Mouse (Mus musculus) ES-Bruce4 (cell line): ENCODE measurements around the gene Nf1. TPM values are rescaled to one million over a fixed set of nuclear protein-coding genes. Genes with fewer than 3 reads are reported as not detected.

Experiments
- H3K27ac ChIP-seq: 2 replicates; pipeline ENCODE4 v1.5.1; 2012; ENCODE audit warnings: low read length, inconsistent platforms; ENCODE audit not compliant: insufficient read depth
- H3K27me3 ChIP-seq: 2 replicates; pipeline ENCODE4 v1.6.1; 2012; ENCODE audit warnings: mild to moderate bottlenecking, low read length, inconsistent platforms; ENCODE audit not compliant: control insufficient read depth, poor library complexity, insufficient read depth, severe bottlenecking
- H3K36me3 ChIP-seq: 2 replicates; pipeline ENCODE4 v1.6.1; 2012; ENCODE audit warnings: inconsistent platforms, mild to moderate bottlenecking, low read length, moderate library complexity; ENCODE audit not compliant: control insufficient read depth, poor library complexity, insufficient read depth, severe bottlenecking
- H3K4me1 ChIP-seq: one replicate; pipeline ENCODE4 v1.8.1; 2011; ENCODE audit warnings: low read length; ENCODE audit not compliant: control insufficient read depth, insufficient read depth
- H3K4me3 ChIP-seq: 2 replicates; pipeline ENCODE4 v1.5.1; 2011; ENCODE audit warnings: low read depth, mild to moderate bottlenecking, low read length
- H3K9ac ChIP-seq: 2 replicates; pipeline ENCODE4 v1.6.1; 2012; ENCODE audit warnings: low read depth, mild to moderate bottlenecking, inconsistent platforms; ENCODE audit not compliant: poor library complexity, severe bottlenecking
- H3K9me3 ChIP-seq: replicated peaks from 2 replicates; pipeline ENCODE4 v1.6.1; 2012; ENCODE audit warnings: mild to moderate bottlenecking, low read length, inconsistent platforms; ENCODE audit not compliant: control insufficient read depth, poor library complexity, insufficient read depth, severe bottlenecking
- CTCF ChIP-seq: IDR thresholded peaks from one replicate; pipeline ENCODE4 v1.8.1; 2011; ENCODE audit warnings: low read depth, low read length
- EP300 ChIP-seq: IDR thresholded peaks from 2 replicates; pipeline ENCODE4 v1.6.1; 2011; ENCODE audit warnings: low read depth, low read length; ENCODE audit not compliant: insufficient read depth
- POLR2A ChIP-seq: IDR thresholded peaks from one replicate; pipeline ENCODE4 v1.8.1; 2011; ENCODE audit warnings: low read length; ENCODE audit not compliant: insufficient read depth
- polyA plus RNA-seq: library from polyadenylated mRNA; stranded (reverse); fragments of >200 nt; gene quantifications from 2 replicates; pipeline ENCODE4 v1.2.4, GENCODE M21; 2011; ENCODE audit warnings: low read depth; ENCODE audit not compliant: missing spikeins, insufficient read depth, insufficient read length

The Nf1 gene
- polyA plus RNA-seq, 1 experiment: 39.6 TPM

DNA sequence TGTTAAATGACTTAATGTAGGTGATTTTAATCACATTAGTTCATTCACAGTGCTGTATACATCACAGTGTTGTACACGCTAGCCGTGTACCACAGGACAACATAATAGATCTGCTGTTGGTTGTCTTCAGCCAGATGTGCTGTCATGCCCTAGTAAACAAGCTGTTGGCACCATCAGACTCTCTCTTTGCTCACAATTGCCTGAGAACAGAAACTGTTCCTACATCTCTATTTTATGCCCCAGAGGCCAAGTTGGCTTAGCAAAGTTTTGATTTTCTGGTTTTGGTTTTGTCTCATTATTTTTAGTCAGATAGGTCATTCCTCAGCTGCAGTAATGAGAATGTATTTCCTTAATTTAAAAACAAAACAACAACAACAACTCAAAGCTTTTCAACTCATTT, 190.2 kb downstream of the Nf1 start:
- Histone ChIP-seq H3K27ac (no peak overlapping the region), H3K27me3 (no peaks in the 10 kb centered on the region), H3K9ac (no peak overlapping the region), H3K4me1 (no peaks in the 10 kb centered on the region), H3K4me3 (no peak overlapping the region), H3K9me3 (no peaks in the 10 kb centered on the region), H3K36me3 (no peaks in the 10 kb centered on the region)
- no peak for TF ChIP-seq EP300
- TF ChIP-seq POLR2A: no peak
- no peak for TF ChIP-seq CTCF

DNA sequence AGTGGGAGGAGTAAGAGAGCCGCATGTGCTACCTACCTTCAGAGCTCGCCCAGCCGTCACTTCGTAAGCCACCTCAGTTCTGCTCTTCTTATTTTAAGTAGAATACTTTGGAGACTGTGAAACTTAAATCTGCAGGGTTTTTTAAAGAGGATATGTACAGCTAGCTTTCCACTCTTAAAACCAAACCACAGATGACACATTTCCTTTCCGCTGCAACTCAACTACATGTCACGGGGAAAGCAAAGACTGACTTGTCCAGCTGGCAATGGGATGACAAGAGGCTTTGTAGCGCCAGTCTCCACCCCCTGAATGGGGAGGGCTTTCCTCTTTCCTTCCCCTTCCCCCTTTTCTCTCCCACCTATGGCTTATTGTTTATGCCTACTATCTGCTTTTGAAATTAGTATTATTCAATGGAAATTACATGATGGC, 190.9 kb downstream of the Nf1 start, which contains the start of the genes Evi2 and Evi2a:
Evi2 (minus strand) TSS at position 257 of the 429 bp plus-strand sequence.
Evi2a (minus strand) TSS at position 277 of the 429 bp plus-strand sequence.
- Histone ChIP-seq H3K36me3 (no peaks in the 10 kb centered on the region), H3K27me3 (no peaks in the 10 kb centered on the region), H3K4me1 (no peaks in the 10 kb centered on the region), H3K27ac (no peak within 1 kb of the TSS), H3K9me3 (no peaks in the 10 kb centered on the region), H3K9ac (no peak within 1 kb of the TSS), H3K4me3 (no peak within 1 kb of the TSS)
- TF ChIP-seq CTCF (no peak), EP300 (no peak), POLR2A (no peak)

DNA sequence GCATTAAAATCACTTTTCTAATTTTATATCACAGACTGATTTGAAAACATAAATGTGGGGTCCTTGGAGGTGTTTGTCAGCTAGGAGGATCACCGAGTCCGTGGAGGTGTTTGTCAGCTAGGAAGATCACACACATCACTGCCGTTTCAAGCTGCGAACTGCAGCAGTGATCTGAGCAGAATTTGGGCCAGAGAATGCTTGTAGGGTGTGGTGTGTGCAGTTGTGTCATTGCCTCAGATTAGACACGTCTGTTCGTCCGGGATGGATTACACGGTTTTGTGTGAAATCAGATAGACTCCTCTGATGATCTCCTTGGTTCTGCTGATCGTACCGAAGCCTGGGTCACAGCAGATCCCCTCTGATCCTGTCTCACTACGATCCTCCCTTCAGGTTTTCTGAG, 191.3 kb downstream of the Nf1 start:
- H3K36me3 ChIP-seq: no peaks in the 10 kb centered on the region
- H3K27me3 ChIP-seq: no peaks in the 10 kb centered on the region
- no peak overlapping the region for H3K9ac ChIP-seq
- TF ChIP-seq POLR2A: no peak
- TF ChIP-seq EP300: no peak
- TF ChIP-seq CTCF: no peak
- no peaks in the 10 kb centered on the region for H3K9me3 ChIP-seq
- H3K4me1 ChIP-seq: no peaks in the 10 kb centered on the region
- H3K4me3 ChIP-seq: no peak overlapping the region
- H3K27ac ChIP-seq: no peak overlapping the region

DNA sequence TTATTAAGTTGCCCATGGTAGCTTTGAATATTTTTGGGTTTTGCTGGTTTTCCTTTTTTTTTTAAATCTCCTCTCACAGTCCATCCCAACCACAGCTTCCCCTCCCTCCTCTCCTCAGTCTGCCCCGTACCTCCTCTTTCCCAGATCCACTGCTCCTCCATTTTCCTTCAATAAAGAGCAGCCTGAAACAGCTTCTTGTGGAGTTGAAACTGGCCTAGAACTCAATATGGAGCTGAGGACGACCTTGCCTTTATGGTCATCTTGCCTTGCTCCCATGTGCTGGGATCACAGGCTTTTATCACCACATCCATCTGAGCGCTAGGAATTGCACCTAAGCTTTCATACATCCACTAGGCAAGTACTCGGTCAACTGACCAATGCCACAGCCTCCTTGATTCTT, 192.0 kb downstream of the Nf1 start:
- Histone ChIP-seq H3K27ac (no peak overlapping the region), H3K27me3 (no peaks in the 10 kb centered on the region), H3K4me1 (no peaks in the 10 kb centered on the region), H3K4me3 (no peak overlapping the region), H3K9ac (no peak overlapping the region), H3K9me3 (no peaks in the 10 kb centered on the region), H3K36me3 (no peaks in the 10 kb centered on the region)
- no peak for TF ChIP-seq POLR2A
- no peak for TF ChIP-seq EP300
- no peak for TF ChIP-seq CTCF

DNA sequence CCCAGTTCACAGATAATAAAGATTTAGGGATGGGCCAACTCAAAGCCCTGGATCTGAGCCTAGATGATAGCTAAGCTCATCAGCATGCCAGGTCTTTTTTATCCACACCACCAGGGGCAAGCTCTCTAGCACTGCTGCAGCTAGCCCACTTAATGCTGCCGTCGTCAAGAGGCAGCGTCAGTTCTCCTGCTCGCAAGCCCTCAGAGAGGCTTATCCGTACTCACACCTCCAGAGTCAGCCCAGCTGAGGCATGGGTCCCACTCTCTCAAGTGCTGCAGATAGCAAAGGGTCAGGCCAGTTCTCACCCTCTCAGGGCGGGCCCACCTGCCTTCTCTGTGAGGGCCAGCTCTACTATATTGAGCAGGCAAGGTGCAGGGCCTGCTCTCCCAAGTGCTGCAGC, 193.8 kb downstream of the Nf1 start:
- TF ChIP-seq EP300 (no peak), CTCF (no peak)
- H3K4me3 ChIP-seq: no peak overlapping the region
- no peak overlapping the region for H3K27ac ChIP-seq
- no peaks in the 10 kb centered on the region for H3K9me3 ChIP-seq
- H3K36me3 ChIP-seq: no peaks in the 10 kb centered on the region
- no peaks in the 10 kb centered on the region for H3K4me1 ChIP-seq
- H3K9ac ChIP-seq: no peak overlapping the region
- H3K27me3 ChIP-seq: no peaks in the 10 kb centered on the region

DNA sequence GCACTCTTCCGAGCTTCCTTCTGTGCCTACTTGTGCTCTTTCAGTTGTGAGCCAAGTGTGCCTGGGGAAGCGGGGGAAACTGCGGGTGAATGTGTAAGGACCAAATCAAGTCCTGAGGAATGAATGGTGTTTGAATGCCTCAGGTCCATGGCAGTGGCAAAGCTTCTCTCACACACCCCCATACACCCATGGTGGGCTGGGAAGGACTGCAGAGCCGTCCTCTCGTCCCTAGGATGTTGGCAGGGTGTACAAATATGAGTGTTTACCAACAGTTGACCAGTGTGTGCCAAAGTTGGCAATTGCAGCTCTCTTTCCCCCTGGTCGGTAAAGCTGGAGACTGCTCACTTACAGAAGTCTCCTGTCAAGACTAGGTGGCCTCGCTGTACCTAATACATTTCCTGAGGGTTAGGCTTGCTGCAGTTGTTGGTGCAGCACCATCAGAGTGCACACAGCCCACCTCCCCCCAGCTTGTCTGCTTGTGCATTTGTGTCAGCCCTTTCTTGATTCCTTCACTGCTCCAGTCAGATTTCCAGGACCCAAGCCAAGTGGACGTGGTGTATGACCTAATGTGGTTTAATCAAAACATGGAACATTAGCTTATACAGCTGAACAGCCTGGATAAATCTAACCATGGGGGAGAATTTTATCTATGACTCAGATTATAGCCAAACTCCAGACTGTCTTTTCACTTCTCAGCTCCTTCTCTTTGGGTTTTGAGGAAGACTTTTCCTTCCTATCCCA, 194.6 kb downstream of the Nf1 start:
- TF ChIP-seq CTCF: no peak
- H3K27me3 ChIP-seq: no peaks in the 10 kb centered on the region
- H3K4me3 ChIP-seq: no peak overlapping the region
- H3K9me3 ChIP-seq: no peaks in the 10 kb centered on the region
- H3K36me3 ChIP-seq: no peaks in the 10 kb centered on the region
- H3K4me1 ChIP-seq: no peaks in the 10 kb centered on the region
- no peak overlapping the region for H3K27ac ChIP-seq
- H3K9ac ChIP-seq: no peak overlapping the region
